Mouse (Mus musculus) CH12.LX (cell line): Measurements from ENCODE around the gene Gpr84.

Experiments used
- EP300 ChIP-seq: IDR thresholded peaks from 2 replicates; pipeline ENCODE4 v1.6.1; 2011; ENCODE audit warnings: low read length, improper control_type of control experiment
- MAX ChIP-seq: IDR thresholded peaks from 2 replicates; pipeline ENCODE4 v1.6.1; 2011; ENCODE audit warnings: low read length, improper control_type of control experiment
- MAZ ChIP-seq: IDR thresholded peaks from 2 replicates; pipeline ENCODE4 v1.6.1; 2012; ENCODE audit warnings: low read depth, mild to moderate bottlenecking, inconsistent platforms, low read length, improper control_type of control experiment, moderate library complexity
- RCOR1 ChIP-seq: conservative IDR thresholded peaks from 2 replicates; pipeline ENCODE4 v1.6.1; 2012; ENCODE audit warnings: low read depth, mild to moderate bottlenecking, inconsistent platforms, low read length, improper control_type of control experiment
- ZMIZ1 ChIP-seq: IDR thresholded peaks from 2 replicates; pipeline ENCODE4 v1.6.1; 2012; ENCODE audit warnings: low read depth, mild to moderate bottlenecking, inconsistent platforms, low read length, improper control_type of control experiment

DNA sequence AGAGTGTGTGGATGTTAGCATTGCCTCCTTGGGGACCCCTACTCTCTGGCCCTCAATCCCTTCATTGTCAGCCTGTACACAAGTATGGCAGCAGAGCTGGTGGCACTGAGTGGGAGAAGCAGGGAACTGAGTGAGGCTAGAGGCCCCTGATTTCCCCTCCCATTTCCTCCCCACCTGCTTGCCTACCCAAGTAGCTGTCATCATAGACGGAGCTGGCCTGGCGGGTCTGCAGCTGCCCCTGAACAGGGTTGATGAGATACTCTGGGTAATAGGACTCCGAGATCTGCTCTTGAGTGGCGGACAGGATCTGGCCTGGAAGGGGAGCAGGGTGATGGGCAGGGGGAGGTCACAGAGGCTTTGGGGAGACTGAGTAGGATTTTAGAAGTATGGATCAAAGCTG is 45.7 kb upstream of the Gpr84 start:
- TF ChIP-seq RCOR1 (no peak), ZMIZ1 (no peak), MAZ (no peak), MAX (no peak), EP300 (no peak; the same call in 1 of the 2 replicates)
